Mouse (Mus musculus) T-helper 1 cell (primary cell): ENCODE results near the gene Ulk3.

Experiments
- in situ Hi-C: fragments of 300-600 bp; cut with MboI, MseI; formaldehyde crosslinking; loops from one replicate; pipeline ENCODE4 v1.15.1; 2025; ENCODE audit warnings: high pct_unique_total_duplicates

The Ulk3 gene

GRCm38 (mm10) chr9:57613975-57614374, 24.7 kb downstream of the Ulk3 start:
- in situ Hi-C loops, result no loop called here

DNA sequence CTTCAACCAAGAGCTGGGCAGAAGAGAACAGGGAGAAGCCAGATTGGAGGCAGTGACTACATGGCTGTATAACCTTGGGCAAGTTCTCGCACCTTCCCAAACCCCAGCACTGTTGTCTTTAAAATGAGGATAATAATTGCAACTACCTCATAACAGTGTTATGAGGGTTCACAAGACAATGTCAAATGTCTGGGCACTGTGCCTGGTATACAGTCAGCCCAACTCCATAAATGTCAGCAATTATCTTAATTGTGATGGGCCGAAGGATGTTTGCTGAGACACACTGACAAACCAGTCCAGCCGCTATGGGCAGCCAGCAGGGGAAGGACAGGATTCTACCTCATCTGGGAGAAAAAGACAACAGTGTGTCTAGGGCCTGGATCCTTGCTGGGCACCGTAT, 25.5 kb downstream of the Ulk3 start:
- in situ Hi-C loops, result no loop called here

DNA sequence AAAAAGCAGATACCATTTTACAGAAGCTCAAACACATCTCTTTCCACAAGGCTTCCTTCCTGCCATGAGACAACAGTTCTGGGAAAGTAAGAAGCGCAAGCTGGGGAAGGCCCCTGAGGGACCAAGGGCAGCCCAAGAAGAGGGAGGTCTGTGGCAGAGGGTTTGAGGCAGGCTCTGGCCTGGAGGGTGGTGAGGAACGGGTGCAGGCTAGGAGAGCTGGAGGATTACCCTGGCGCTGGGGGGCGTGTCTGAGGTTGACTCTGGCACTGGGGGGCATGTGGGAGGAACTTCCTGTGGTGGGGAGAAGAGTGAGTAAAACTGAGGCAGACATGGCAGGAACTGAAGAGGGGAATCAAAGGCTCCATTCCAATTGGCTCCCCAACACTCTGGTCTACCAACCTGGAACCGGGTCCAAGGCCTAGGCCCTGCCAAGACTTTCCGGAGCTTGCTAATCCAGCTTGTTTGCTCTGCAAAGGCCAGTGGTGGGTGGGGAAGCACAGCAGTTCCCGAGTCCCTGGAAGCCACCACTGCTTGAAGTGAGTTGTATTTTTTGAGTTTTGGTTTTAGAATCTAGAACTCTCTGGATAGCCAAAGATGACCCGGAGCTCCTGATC, 28.4 kb downstream of the Ulk3 start:
- in situ Hi-C loops, result no loop called here

- in situ Hi-C loops, result no loop called here
Measured at GRCm38 (mm10) chr9:57618854-57619253, 29.6 kb downstream of the Ulk3 start.

- in situ Hi-C loops, result no loop called here
Measured at GRCm38 (mm10) chr9:57620674-57621073, 31.4 kb downstream of the Ulk3 start, which contains the start of gene Lman1l. Gene Lman1l (minus strand): TSS chr9:57620774.

- in situ Hi-C loops, result no loop called here
Measured at GRCm38 (mm10) chr9:57624295-57624694, 35.0 kb downstream of the Ulk3 start.

DNA sequence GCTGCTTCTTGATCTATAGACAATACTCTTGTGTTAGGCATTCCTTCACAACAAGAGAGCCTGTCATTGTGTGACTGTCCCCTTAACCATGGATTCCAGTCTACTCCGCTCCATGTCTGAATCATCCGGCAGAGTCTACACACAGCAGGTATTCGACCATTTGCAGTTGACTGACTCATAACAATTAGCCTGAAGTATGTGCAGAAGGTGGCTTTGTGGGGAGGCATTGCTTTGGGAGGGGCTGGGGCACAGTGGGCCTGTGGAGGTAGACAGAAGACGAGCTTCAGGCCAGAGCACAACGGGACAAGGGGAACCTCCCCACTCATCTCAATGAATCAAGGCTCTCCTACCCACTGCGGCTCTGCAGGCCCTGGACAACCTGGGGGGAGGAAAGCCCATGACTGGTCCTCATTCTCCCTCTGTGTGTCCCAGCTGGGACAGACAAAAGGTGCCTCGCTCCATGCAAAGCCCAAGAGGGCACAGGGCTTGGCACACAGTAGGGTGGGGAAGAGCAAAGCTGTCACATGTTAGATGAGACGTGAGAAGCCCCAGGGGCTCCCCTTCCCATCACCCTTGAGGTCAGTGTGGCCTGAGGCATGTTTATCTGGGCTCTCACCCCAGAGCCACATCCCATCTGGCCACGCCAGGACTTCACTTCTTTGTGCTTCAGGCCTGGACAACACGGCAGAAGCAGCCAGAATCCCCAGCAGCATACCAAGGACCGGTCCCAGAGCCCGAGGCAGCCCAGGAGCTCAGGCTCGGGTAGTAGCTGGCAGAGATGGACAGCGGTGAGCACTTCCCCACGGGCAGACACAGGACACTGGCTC, 36.6 kb downstream of the Ulk3 start:
- in situ Hi-C loops, result no loop called here

- in situ Hi-C loops, result no loop called here
Measured at GRCm38 (mm10) chr9:57627191-57627590, 37.9 kb downstream of the Ulk3 start.

GRCm38 (mm10) chr9:57627892-57628291, 38.6 kb downstream of the Ulk3 start:
- in situ Hi-C loops, result no loop called here

GRCm38 (mm10) chr9:57628717-57629116, 39.5 kb downstream of the Ulk3 start:
- in situ Hi-C loops, result no loop called here

GRCm38 (mm10) chr9:57629118-57629874, 40.0 kb downstream of the Ulk3 start:
- in situ Hi-C loops, result no loop called here

- in situ Hi-C loops, result no loop called here
Measured at GRCm38 (mm10) chr9:57633481-57634024, 44.3 kb downstream of the Ulk3 start.

GRCm38 (mm10) chr9:57637272-57637671, 48.0 kb downstream of the Ulk3 start:
- in situ Hi-C loops, result no loop called here

DNA sequence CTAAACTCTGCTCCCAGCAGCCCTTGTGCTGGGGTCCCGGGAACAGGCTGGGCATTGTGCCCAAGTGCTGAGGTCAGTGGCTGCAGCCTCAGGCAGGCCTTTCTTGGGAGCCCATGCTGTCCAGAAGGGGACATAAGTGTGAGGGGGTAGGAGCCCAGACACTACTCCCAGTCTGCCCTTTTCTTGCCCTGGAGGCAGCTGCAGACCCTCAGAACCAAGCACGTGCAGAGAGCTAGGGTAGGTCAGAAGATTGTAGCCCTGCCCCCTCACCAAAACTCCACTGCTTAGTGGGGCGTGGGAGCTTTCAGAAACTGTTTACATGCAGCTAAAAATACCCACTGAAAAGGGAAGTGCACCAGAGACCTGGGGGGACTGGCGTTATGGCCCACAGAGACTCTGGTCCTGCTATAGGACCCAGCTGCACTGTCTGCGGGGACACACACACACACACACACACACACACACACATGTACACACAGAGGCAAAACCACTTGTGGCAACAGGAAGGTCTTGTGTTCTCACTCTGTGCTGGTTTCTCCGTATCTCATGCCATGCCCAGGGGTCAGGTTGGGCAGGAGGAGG, 48.6 kb downstream of the Ulk3 start:
- in situ Hi-C loops, result no loop called here

- in situ Hi-C loops, result no loop called here
Measured at GRCm38 (mm10) chr9:57638651-57639459, 49.6 kb downstream of the Ulk3 start.

DNA sequence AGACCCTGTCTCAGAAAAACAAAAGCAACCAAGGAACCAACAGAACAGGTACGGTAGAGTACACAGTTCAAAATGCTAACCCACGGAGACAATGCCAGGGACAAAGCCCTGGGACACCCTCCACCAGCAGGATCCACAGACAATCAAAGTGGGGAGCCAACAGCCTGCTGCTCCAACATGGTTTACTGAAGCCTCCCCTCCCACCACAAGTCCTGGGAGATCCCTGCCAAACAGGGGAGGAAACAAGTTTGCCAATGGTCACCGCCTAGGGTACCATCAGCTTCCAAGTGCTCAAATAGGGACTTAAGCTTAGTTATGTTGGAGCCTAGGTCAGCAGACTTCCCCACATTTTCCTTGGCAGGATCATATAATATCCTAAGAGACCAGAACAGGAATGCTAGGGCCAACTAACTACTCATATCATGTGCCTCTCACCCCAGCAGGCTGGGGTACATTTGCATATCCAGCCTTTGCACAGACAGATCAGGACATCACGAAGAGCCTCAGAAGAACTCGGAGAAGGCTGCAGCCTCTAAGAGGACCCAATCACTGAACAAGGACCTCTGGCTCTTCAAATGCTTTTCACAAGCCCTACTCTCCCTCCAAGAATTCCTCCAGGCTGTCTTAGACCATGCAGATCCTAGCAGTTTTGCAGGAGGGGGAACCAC, 50.5 kb downstream of the Ulk3 start:
- in situ Hi-C loops, result loop anchor here (5.0 kb wide), 1 partner anchor 87 kb away; the partner anchor contains the start of gene Mpi

DNA sequence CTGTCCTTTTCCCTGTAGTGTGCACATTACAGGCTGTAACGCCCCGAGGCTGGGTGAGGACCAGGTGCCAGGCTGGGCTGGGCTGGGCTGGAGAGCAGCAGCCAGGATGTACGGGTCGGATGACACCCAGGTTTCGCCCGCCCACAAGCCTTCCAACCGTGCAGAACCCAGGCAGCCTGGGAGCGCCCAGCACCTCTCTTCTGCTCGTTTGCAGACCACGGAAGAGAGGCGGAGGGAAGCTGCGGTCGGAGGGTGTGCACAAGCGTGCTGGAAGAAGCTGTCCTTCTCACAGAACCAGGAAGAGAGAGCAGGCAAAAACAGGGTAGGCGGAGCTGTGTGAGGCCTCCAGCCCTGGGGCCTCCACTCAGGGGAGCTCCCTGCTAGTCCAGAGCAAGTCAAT, 51.1 kb downstream of the Ulk3 start:
- in situ Hi-C loops, result loop anchor here (5.0 kb wide), 1 partner anchor 88 kb away; the partner anchor contains the start of gene Mpi

DNA sequence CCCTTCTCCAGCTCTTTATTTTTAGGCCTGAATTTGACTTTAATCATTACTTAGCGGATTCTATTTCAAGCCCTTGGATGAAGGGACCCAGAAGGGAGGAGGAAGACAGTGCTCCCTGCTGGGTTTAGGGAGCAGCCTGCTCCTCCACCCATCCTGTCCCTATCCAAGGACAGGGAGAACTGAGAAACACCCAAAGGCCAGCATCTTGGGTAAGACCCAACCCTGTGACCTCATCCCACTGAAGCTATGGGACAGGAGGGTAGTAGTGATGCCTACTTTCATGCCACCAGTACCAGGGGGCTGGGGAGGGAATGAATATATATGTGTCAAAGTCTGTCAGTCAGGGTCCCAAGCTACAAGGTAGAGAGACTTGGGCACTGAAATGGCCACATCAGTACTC, 51.8 kb downstream of the Ulk3 start:
- in situ Hi-C loops, result loop anchor here (5.0 kb wide), 1 partner anchor 89 kb away; the partner anchor contains the start of gene Mpi

DNA sequence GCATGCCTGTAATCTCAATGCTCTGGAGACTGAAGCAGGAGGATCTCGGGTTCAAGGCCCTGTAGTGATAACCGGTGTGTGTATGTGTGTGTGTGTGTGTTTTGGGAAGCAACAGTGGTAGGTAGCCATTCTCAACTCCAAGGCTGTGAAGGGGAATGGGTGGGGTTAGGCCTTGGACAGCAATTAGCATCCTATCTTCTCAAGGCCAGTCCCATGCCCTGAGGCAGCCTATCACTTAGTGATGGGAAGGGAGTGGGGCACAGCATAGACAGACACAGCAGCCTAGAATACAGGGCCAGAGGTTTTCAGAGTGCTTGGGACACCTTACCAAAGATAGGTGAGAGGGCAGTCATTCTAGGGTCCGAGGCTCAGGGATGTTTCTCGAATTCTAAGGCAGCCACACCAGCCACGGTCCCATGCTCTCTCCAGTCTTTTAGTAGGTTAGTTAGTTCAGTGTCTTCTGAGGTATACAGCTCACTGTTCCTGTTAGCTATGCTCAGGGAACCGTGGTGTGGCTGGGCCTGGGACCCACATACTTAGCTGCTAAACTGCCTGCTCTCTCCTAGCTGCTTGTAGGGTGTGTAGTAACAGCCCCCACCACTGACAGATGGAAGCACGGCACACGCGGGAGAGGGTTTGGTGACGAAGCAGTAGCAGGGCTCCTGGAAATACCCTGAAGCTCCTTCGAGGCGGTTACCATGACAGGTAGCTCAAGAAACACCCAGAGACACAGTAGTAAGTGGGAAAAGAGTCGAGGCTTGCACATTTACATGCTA, 52.7 kb downstream of the Ulk3 start:
- in situ Hi-C loops, result loop anchor here (5.0 kb wide), 1 partner anchor 90 kb away; the partner anchor contains the start of gene Mpi
